In the genomic region with DNA sequence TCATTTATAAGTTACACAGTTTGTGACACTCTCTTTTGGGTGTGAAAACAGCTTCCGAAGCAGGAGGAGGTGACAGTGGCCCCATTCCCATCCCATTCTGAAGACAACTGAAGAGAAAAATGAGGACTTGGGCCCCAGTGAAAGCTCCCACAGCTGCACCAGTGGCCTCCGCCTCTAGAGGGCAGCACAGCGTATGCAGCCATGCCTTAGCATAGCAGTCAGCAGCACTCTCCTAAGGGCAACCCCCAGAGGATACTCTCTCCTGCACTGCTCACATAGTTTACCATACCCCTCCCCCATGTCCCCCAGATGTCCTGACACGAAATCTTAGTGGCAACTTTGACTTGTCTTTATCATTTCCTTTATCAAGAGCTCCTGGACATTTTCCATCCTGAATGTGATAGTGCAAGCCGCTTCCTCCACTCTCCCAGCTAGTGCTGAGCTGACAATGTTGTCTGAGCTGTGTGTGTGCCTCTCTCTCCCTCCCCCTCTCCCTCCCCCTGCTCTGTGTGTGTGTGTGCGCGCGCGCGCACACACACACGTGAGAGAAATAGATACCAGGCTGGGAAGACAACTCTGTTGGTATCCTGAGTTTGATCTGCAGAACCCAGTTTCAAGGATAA, we compare ENCODE assay signal across 9 mouse cellular contexts. TPM values are rescaled to one million over a fixed set of nuclear protein-coding genes. Genes with fewer than 3 reads are reported as not detected.
DNase-seq lines count a peak whose midpoint lies in the region; ATAC-seq and TF ChIP-seq lines count a peak whose summit lies in the region.
"Had no signal": no experiment of that assay in that cellular context is flagged by ENCODE, and none has a peak within 500 bp of the region (broad histone marks: within the 10 kb centered on the region; RNA-seq: fewer than 3 reads in every experiment).

No protein-coding gene starts in this region.

- peak; percentile 89 for ATAC-seq in forebrain, embryonic 15.5 days (replicated peaks)
- peak; percentile 98 for ATAC-seq in neutrophil, adult 5-6 weeks (ENCODE audit: extremely low read depth, insufficient number of reproducible peaks, low FRiP score, poor library complexity, severe bottlenecking)

- peak; percentile 99 for TF ChIP-seq CTCF in ES-Bruce4 (IDR thresholded peaks at IDR 0.05; ENCODE audit: low read depth, low read length)

- H3K36me3 ChIP-seq in ES-Bruce4 (ENCODE audit: control insufficient read depth, insufficient read depth, low read length, poor library complexity, severe bottlenecking): no peaks in the 10 kb centered on the region
- no peaks in the 10 kb centered on the region for H3K36me3 ChIP-seq in forebrain, embryonic 15.5 days

- intact Hi-C loops in heart, postnatal 25 days (cut with DNase I): loop anchor here (1.0 kb wide), 1 partner anchor 43 kb away; no protein-coding TSS in a partner anchor

- no peak for TF ChIP-seq POLR2A in ES-Bruce4 (IDR thresholded peaks at IDR 0.05; ENCODE audit: insufficient read depth, low read length)

- H3K4me2 ChIP-seq in forebrain, embryonic 15.5 days (replicated peaks): no peak overlapping the region; the same call in 1 of the 2 replicates

- TF ChIP-seq EP300 in ES-Bruce4 (IDR thresholded peaks at IDR 0.05; ENCODE audit: insufficient read depth, low read depth, low read length): 0 out of 2 replicates have a peak, but pooled peaks have one; percentile 48

- no peaks in the 10 kb centered on the region for H3K4me1 ChIP-seq in ES-Bruce4 (ENCODE audit: control insufficient read depth, insufficient read depth, low read length)
- H3K4me1 ChIP-seq in forebrain, embryonic 15.5 days: no peaks in the 10 kb centered on the region

- H3K27ac ChIP-seq in ES-Bruce4 (ENCODE audit: insufficient read depth, low read length): no peak overlapping the region
- H3K27ac ChIP-seq in forebrain, embryonic 15.5 days (replicated peaks): no peak overlapping the region
- H3K27ac ChIP-seq: macrophage had no signal

- peak; percentile 67 for DNase-seq in cerebellum, adult 11 months
- DNase-seq in heart, postnatal 25 days (ENCODE audit: low spot score): peak; percentile 49
- DNase-seq in layer of hippocampus, adult 11-12 months (ENCODE audit: low spot score): peak; percentile 88
- DNase-seq in lung, adult 18-20 months: peak; percentile 79 to 82
- DNase-seq in testis, postnatal 14 days (ENCODE audit: low spot score): peak; percentile 41

- WGBS in forebrain, embryonic 15.5 days: 9% methylated on average over 11 of the region's 11 CpGs

- no peaks in the 10 kb centered on the region for H3K9me3 ChIP-seq in ES-Bruce4 (replicated peaks; ENCODE audit: control insufficient read depth, insufficient read depth, low read length, poor library complexity, severe bottlenecking)
- no peaks in the 10 kb centered on the region for H3K9me3 ChIP-seq in forebrain, embryonic 15.5 days

- no peaks in the 10 kb centered on the region for H3K27me3 ChIP-seq in ES-Bruce4 (ENCODE audit: control insufficient read depth, insufficient read depth, low read length, poor library complexity, severe bottlenecking)
- no peaks in the 10 kb centered on the region for H3K27me3 ChIP-seq in forebrain, embryonic 15.5 days

- H3K4me3 ChIP-seq in ES-Bruce4 (ENCODE audit: low read depth, low read length): no peak overlapping the region
- no peak overlapping the region for H3K4me3 ChIP-seq in forebrain, embryonic 15.5 days

- no peak overlapping the region for H3K9ac ChIP-seq in ES-Bruce4 (ENCODE audit: low read depth, poor library complexity, severe bottlenecking)
- no peak overlapping the region for H3K9ac ChIP-seq in forebrain, embryonic 15.5 days (replicated peaks)

RNA-seq across cellular contexts. Expression of gene Lim2, which starts 4.4 kb away (rescaled TPM):
- 0.27 and 0.41 TPM in 2 replicates for polyA plus RNA-seq in ES-Bruce4 (2011; ENCODE audit: insufficient read depth, insufficient read length, low read depth, missing spikeins)
- polyA plus RNA-seq in forebrain, embryonic 15.5 days (2015; fragmentation: Nextera tagmentation; extraction: Ambion mirVana): not detected in 2 replicates
- total RNA-seq in heart, postnatal 25 days (2021): not detected
- not detected in 2 replicates for total RNA-seq in neutrophil, adult 5-6 weeks (2017)
- polyA plus RNA-seq: macrophage had no signal

RNA-seq across cellular contexts. Expression of gene Nkg7, which starts 13.8 kb away (rescaled TPM):
- polyA plus RNA-seq in ES-Bruce4 (2011; ENCODE audit: insufficient read depth, insufficient read length, low read depth, missing spikeins): not detected in 2 replicates
- polyA plus RNA-seq in forebrain, embryonic 15.5 days (2015; fragmentation: Nextera tagmentation; extraction: Ambion mirVana): not detected in 2 replicates
- total RNA-seq in heart, postnatal 25 days (2021): not detected
- total RNA-seq in neutrophil, adult 5-6 weeks (2017): 10.7 and 13.1 TPM in 2 replicates

RNA-seq across cellular contexts. Expression of gene Siglecg, which starts 15.1 kb away (rescaled TPM):
- polyA plus RNA-seq in ES-Bruce4 (2011; ENCODE audit: insufficient read depth, insufficient read length, low read depth, missing spikeins): 0.24 TPM in 1 of 2 replicates, not detected in the other
- polyA plus RNA-seq in forebrain, embryonic 15.5 days (2015; fragmentation: Nextera tagmentation; extraction: Ambion mirVana): not detected in 2 replicates
- under 1 TPM; 0.13 to 0.14 TPM for total RNA-seq in heart, postnatal 25 days (2021)
- 222 and 223 TPM in 2 replicates for total RNA-seq in neutrophil, adult 5-6 weeks (2017)

RNA-seq across cellular contexts. Expression of gene Cldnd2, which starts 17.5 kb away (rescaled TPM):
- not detected in 2 replicates for polyA plus RNA-seq in ES-Bruce4 (2011; ENCODE audit: insufficient read depth, insufficient read length, low read depth, missing spikeins)
- not detected in 2 replicates for polyA plus RNA-seq in forebrain, embryonic 15.5 days (2015; fragmentation: Nextera tagmentation; extraction: Ambion mirVana)
- not detected for total RNA-seq in heart, postnatal 25 days (2021)
- not detected in 2 replicates for total RNA-seq in neutrophil, adult 5-6 weeks (2017)
- polyA plus RNA-seq: macrophage had no signal

RNA-seq across cellular contexts. Expression of gene Etfb, which starts 20.8 kb away (rescaled TPM):
- 63.3 and 68.3 TPM in 2 replicates for polyA plus RNA-seq in ES-Bruce4 (2011; ENCODE audit: insufficient read depth, insufficient read length, low read depth, missing spikeins)
- 131 and 136 TPM in 2 replicates for polyA plus RNA-seq in forebrain, embryonic 15.5 days (2015; fragmentation: Nextera tagmentation; extraction: Ambion mirVana)
- 1,000 to 10,000 TPM; 1,293 to 1,340 TPM for total RNA-seq in heart, postnatal 25 days (2021)
- total RNA-seq in neutrophil, adult 5-6 weeks (2017): 36.3 and 42.4 TPM in 2 replicates

Comparison
In these comparisons a context has a peak if more than half of its experiments do, and no peak if none do; other contexts are left out.
1. RNA of gene Siglecg, which starts 15.1 kb away (total RNA-seq): 222 to 223 TPM in neutrophil, adult 5-6 weeks; 0.13 to 0.14 TPM in heart, postnatal 25 days; every median in the first group is over 100 times any median in the second.
2. Peak in every context shown above with its lines, with median percentiles within 50 percentile points of each other: DNase-seq.